Mouse (Mus musculus) neutrophil, adult 5-6 weeks (primary cell): ENCODE measurements around the gene Cd44. TPM values are rescaled to one million over a fixed set of nuclear protein-coding genes. Genes with fewer than 3 reads are reported as not detected.
A peak's percentile ranks its signal among the peaks of the same experiment; 100 is the strongest.

Experiments
- ATAC-seq: fragments of 151-379, 151-347 bp; 2 replicates; pipeline ENCODE4 v1.8.0; 2017; ENCODE audit warnings: mild to moderate bottlenecking, moderate TSS enrichment; ENCODE audit not compliant: insufficient number of reproducible peaks, poor library complexity, low FRiP score, severe bottlenecking; ENCODE audit errors: extremely low read depth
- total RNA-seq: library from RNA; stranded (forward); fragments of 200-1000 nt; gene quantifications from 2 replicates; pipeline ENCODE4 v1.2.3, GENCODE M21; 2017

The Cd44 gene
- total RNA-seq, 1 experiment from 2014 or later, result 533 TPM

- ATAC-seq, result no peak
These were observed 16.8 kb upstream of the Cd44 start for GRCm38 (mm10) chr2:102918301-102918700.

- no peak for ATAC-seq
These were observed 15.1 kb upstream of the Cd44 start for GRCm38 (mm10) chr2:102916596-102916995.

- no peak for ATAC-seq
These were observed 13.2 kb upstream of the Cd44 start for GRCm38 (mm10) chr2:102914675-102915074.

- peak; percentile 69 for ATAC-seq
These were observed 12.5 kb upstream of the Cd44 start for GRCm38 (mm10) chr2:102913833-102914545.

- no peak for ATAC-seq
These were observed 11.5 kb upstream of the Cd44 start for GRCm38 (mm10) chr2:102912951-102913350.

GRCm38 (mm10) chr2:102912469-102912868, 11.0 kb upstream of the Cd44 start:
- no peak for ATAC-seq

GRCm38 (mm10) chr2:102909403-102909802, 7.9 kb upstream of the Cd44 start:
- ATAC-seq, result no peak

- no peak for ATAC-seq
These were observed 4.1 kb upstream of the Cd44 start for GRCm38 (mm10) chr2:102905604-102906003.

- no peak for ATAC-seq
These were observed 361 bp upstream of the Cd44 start for GRCm38 (mm10) chr2:102901828-102902223.

GRCm38 (mm10) chr2:102900230-102900721, 1.2 kb downstream of the Cd44 start:
- no peak for ATAC-seq

- peak; percentile 43 for ATAC-seq
These were observed 2.2 kb downstream of the Cd44 start for GRCm38 (mm10) chr2:102899238-102899637.

GRCm38 (mm10) chr2:102898585-102898984, 2.9 kb downstream of the Cd44 start:
- ATAC-seq, result no peak

- ATAC-seq, result no peak
These were observed 5.3 kb downstream of the Cd44 start for GRCm38 (mm10) chr2:102896154-102896553.

GRCm38 (mm10) chr2:102895197-102895596, 6.3 kb downstream of the Cd44 start:
- ATAC-seq, result no peak

GRCm38 (mm10) chr2:102894785-102895184, 6.7 kb downstream of the Cd44 start:
- 0 out of 2 replicates have a peak, but pooled peaks have one; percentile 11 for ATAC-seq

GRCm38 (mm10) chr2:102888688-102889225, 12.7 kb downstream of the Cd44 start:
- ATAC-seq, result no peak

- ATAC-seq, result peak; percentile 53
These were observed 14.3 kb downstream of the Cd44 start for GRCm38 (mm10) chr2:102887137-102887536.

- no peak for ATAC-seq
These were observed 15.0 kb downstream of the Cd44 start for GRCm38 (mm10) chr2:102886306-102886935.

GRCm38 (mm10) chr2:102882597-102883272, 18.7 kb downstream of the Cd44 start:
- no peak for ATAC-seq
